Mouse (Mus musculus) liver, embryonic 14.5 days (tissue): ENCODE measurements around the gene Efna3.

ENCODE experiments used
- CTCF ChIP-seq: IDR thresholded peaks from 2 replicates; pipeline ENCODE4 v1.5.1; 2016; ENCODE audit warnings: antibody characterized with exemption, low read depth, control low read depth
- EP300 ChIP-seq: IDR thresholded peaks from 2 replicates; pipeline ENCODE4 v1.6.1; 2016; ENCODE audit warnings: antibody characterized with exemption, low read depth

GRCm38 (mm10) chr3:89365153-89365485, 42.4 kb upstream of the Efna3 start, which contains the start of gene Dcst1:
- no peak for TF ChIP-seq CTCF
- no peak for TF ChIP-seq EP300
